Mouse (Mus musculus) kidney, adult 2 months (tissue): ENCODE measurements at regions not wholly inside any gene's neighbourhood (a gene's known extent, or its start where the extent isn't known, plus 50 kb on each side); places are given as distances from the start of the nearest gene placed in this dataset.

ENCODE experiments used
- CTCF ChIP-seq: fragments of 200-500 bp; conservative IDR thresholded peaks from 2 replicates; pipeline ENCODE4 v1.5.1; 2011; ENCODE audit warnings: low read depth, mild to moderate bottlenecking, control low read depth, low read length, moderate library complexity, mixed read lengths; ENCODE audit not compliant: insufficient read depth, insufficient read length
- POLR2A ChIP-seq: fragments of 200-500 bp; IDR thresholded peaks from one replicate; pipeline ENCODE4 v1.6.1; 2011; ENCODE audit warnings: low read depth, low read length, control low read depth

DNA sequence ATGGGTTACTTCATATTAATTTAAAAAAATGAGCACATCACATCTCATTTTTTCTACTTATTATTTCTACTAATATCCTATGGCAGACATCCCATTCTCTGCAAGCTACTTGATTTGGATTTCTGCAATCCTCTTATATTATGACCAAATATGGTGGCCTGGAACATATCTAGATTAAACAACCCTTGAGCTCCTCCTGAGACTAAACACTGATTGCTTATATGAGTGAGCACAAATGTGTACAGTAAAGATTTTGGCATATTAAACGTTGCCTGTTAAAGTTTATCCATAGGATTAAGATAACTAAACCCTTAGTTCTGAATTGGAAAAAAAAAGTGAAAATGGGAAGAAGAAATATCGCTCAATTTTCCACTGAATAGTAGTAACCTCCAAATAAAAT is 263.6 kb downstream of the Phf14 start:
- TF ChIP-seq CTCF: no peak
- no peak for TF ChIP-seq POLR2A
